Mouse (Mus musculus) gastrocnemius, postnatal 10 days (tissue): Measurements from ENCODE around the gene Lancl1. TPM values are rescaled to one million over a fixed set of nuclear protein-coding genes. Genes with fewer than 3 reads are reported as not detected.

Experiments
- DNase-seq: peaks from one replicate; pipeline ENCODE4 v3.0.0; 2021; ENCODE audit warnings: mixed read lengths
- long read RNA-seq, 2 experiments: library from polyadenylated mRNA; stranded (forward); transcript quantifications; one replicate each; pipeline ENCODE4 v2.0.0; 2021
- total RNA-seq, 2 experiments: library from RNA; stranded (reverse); gene quantifications; 2 replicates each; pipeline ENCODE4 v1.2.3; 2021

Gene Lancl1
- 10 to 100 TPM; 29.8 to 36.0 TPM for total RNA-seq
- long read RNA-seq, experiment 1, full-length matches to known transcripts, result 17 of 33 reads
- long read RNA-seq, experiment 1, partial matches to known transcripts, result 4 of 33 reads
- long read RNA-seq, experiment 1, other reads (novel, unspliced or antisense), result 12 of 33 reads
- long read RNA-seq, experiment 2, full-length matches to known transcripts, result 17 of 32 reads
- long read RNA-seq, experiment 2, partial matches to known transcripts, result 3 of 32 reads
- long read RNA-seq, experiment 2, other reads (novel, unspliced or antisense), result 12 of 32 reads

DNA sequence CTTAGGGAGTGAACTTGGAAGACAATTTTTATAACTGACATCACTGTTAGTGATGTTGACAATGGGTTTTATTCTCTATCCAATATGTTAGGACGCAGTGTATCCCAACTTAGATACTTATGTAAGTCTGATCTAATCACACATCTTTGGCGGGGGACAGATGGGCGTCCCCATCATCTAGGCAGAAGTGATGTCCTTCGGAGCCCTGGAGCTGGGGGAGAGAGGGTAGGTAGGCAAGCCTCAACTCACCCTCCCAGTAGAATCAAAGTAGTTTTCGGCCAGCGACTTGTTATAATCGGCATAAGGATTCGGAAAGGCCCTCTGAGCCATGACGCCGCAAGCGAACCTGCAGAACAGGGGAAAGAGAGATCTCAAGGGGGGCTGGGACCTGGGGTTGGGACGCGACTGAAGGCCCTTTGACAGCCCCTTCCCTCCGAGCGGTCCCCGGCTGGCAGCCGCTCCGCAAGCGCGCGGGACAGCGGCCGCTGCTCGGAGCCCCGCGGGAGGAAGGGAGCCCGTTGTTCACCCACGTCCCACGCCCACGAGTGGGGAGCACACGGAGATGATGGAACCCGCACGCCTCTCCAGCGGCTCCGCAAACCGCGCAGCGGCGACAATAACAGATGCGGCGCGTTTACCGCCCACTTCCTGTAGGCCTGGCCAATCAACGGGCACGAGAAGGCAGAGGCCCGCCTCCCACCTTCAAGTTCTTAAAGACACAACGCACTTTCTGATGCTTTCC, at the start of gene Lancl1:
TSS of gene Lancl1 (minus strand) at position 627 of the 742 bp plus-strand sequence.
- peak; percentile 87 for DNase-seq

DNA sequence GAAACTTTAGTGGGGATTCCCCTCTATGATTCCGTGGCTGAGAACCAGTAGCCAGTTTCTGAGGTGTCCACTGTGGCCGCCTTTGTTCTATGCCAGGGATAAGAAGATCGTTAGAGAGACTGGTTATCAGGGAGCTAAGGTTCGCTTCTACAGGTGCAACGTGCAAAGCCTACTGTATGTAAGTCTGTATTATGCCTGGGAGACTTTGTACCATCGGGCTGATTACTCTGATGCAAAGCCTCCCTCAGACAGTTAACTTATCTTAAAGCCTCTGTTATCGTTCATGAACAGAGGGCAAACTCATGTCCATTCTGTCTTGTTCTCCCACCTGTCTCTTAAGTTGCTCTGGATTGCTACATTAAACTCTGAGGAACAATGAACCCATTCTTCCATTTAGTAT, 40.5 kb upstream of the Lancl1 start:
- no peak for DNase-seq

DNA sequence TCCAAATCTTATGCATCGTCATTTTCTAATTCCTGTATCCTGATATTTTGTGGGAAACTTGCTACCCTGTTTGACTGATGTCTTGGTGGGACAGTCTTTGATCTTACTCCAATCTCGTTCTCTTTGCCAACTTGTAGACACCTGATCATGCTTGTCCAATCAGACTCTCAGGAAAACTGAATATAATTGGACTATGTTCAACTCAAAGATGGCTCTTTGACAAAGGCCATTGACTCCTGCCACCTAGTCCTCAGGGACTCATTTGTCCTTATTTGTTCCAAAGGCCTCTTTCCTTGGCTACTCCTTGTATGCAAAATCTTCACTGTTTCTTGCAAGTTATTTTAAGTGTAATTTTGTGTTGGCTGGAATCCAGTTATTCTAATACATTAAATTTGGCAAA, 40.0 kb upstream of the Lancl1 start:
- no peak for DNase-seq

DNA sequence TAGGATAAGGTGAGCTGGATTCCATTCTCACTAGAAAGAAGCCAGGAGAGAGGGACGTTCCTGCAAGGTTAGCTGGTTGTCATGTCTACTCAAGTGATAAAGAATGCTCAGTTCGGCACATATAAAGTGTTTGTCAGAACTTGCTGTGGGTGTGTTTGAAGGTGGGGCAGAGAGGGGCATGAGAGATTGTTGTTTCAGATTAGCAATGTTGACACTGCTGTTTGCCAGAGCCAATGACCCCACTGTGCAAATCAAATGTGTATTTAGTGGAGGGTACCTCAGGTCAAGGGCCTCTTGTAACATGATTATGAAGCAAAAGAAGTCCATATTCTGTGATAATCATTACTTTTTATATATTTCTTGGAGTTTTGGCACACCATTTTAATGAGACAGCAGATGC, 39.1 kb upstream of the Lancl1 start:
- DNase-seq, result no peak

DNA sequence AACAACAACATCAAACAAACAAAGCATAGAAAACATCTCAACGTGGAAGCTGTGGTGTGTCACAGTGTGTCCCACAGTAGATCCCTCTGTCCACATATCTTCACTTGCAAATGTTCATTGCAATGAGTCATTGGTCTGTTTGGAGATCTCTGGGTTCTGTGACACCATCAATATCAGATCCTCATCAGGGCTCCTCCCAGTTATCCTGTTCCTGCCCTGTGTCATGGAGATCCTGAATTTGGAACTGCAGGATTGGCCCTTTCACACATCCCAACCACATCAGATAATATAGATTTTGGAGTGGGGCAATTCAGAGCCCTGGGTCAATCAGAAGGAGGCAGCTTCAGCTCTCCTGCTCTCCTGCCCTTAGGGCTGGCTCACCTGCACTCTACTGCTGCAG, 28.9 kb upstream of the Lancl1 start:
- no peak for DNase-seq

DNA sequence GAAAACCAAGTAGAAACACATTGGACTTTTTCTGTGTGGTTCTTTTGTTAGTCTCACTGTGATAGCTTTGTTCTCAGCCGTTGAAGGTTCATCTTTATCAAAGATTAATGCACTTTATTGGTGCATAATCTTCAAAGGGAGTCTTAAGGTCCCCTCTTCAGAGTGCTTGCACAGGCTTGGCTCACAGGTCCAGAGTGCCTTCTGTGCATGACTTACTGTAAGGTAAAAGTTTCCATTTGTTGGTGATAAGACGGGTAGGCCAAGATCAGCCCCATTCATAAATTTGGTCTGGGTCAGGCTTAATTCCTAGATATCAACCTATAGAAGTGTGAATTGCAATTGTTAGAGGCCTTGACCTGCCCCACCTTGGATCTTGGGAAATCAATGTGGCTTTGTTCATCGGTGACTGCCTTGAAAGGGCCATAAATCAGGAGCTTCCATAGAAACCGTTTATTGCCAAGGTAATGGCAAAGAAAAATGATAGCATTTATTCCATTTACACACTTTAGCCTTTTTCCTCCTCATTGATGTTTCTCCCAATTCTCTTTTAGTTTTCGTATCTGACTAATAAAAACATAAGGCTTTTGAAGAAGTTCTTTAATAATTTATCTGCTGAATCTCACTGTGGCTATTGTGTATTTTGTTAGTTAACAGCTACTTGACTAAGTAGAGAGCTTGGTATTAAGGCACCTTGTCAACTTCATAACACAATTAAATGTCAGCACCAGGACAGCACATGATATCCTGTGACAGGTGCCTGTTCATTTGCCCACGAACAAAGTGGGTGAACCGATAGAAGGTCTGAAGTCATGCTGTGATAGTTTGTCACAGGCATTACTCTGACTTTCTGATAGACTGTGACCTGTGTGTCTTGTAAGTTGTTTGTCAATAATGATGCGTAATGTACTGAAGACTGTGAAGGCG, 26.9 kb upstream of the Lancl1 start:
- no peak for DNase-seq

DNA sequence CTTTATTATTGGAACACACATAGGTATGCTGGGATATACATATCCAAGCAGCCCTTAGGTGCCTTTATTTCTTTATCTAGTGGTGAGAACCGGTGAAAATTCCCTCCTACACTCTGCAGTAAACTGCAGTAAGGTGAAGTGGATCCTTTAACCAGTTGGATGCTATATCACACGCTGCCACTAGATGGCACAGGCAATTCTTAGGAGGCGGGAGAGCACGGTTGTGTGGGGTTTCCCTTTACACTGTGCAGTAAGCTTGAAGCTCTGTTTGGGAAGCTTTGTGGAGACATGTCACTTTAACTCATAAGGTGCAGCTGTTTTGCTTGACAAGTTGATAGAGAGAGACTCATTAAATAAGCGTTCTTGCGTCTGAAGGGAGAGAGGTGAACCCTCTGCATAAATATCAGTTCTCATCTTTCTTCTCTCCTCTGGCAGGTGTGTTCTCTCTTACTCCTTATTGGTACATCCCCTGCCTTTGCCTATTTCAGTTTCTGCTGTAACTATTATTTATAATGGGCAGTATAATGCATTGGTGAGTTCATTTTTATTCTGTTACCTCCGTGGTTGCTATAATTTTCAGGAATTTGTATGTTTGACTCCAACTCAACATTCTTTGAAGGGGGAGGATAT, 22.9 kb upstream of the Lancl1 start:
- peak; percentile 55 for DNase-seq

DNA sequence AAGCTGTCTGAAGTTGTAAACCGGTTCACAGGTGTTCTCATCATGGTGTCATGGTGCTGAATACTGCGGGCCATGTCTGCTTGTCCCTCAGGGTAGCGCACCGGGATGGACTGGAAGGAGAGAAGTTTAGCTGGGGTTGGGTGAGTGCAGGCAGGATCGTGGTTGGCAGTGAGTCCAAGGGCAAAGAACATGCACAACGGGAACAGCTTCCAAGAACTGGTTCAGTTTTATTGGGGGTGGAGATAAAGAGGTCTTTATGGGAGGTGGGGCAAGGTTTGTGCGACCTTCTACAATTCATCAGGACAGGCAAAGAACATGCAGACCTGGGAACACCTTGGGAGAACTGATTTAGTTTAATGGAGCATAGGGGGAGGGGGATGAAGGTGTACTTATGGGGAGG, 17.1 kb upstream of the Lancl1 start:
- DNase-seq, result no peak

DNA sequence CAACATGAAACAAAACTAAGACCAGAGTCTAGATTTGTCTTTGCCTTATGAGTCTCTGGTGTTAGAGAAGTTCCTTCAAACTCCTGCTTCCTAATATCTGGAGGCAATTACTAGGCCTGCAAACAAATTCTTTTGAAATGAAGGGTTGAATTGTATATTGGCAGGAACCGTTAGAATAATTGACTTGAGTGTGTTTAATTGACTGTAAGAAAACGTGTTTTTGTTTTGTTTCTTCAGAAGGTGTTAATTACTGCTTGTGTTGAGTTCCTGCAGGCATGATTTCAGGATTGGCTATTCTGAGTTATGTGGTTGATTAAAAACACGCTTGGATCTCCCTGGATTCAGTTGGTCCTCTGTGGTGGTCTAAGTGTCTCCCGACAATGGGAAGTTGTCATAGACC, 14.0 kb upstream of the Lancl1 start:
- no peak for DNase-seq

DNA sequence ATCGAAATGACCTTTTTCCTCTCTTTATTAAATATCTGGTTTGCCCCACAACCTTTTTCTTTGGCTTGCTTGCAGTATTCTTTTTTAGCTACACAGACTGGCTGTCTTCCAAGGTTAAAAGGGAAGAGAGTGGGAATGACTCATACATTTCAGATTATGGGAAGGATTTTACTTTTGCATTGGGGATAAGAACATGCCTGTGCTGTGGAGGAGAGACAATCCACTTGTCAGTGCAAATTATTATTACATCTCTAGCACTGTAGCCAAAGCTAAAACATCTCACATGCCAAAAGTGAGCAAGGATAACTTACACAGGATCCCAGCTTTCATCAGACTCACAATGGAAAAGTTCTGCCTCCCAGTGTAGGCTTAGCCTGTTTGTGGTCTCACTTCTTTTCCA, 10.9 kb upstream of the Lancl1 start:
- DNase-seq, result no peak

DNA sequence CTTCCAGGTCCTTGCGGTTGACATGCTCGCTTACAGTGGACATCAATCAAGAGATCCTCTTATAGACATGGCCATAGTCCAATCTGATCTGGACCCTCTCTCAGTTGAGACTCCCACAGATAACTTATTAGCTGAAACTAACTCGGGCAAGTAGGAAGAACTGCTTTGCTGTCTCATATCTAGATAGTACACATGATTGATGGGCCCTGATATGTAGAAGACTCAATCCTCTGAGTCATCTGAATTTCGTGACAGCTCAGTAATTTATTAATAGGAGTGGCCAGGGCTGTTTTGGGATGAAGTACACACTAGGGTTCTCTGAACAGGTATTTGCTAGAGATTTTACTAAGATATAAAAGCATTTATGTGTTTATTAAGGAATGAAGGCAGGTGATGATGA, 10.0 kb upstream of the Lancl1 start:
- no peak for DNase-seq

DNA sequence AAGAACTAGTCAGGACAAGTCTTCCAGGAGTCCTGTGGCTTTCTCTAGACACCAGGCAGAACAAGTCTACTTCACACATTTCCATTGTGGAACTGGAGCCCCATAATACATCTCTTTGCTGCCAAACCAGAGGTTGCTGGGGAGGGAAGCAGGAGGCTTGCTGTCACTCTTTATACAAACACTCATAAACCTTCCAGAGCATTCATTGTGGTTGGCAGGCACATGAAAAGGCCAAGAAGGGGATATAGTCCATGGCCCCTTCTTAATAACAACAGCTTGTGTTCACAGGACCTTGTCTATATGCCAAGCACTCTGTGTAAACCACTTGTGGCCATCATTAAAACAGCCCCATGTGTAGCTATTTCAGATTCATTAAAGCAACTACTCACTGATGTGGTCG, 6.4 kb upstream of the Lancl1 start:
- no peak for DNase-seq

DNA sequence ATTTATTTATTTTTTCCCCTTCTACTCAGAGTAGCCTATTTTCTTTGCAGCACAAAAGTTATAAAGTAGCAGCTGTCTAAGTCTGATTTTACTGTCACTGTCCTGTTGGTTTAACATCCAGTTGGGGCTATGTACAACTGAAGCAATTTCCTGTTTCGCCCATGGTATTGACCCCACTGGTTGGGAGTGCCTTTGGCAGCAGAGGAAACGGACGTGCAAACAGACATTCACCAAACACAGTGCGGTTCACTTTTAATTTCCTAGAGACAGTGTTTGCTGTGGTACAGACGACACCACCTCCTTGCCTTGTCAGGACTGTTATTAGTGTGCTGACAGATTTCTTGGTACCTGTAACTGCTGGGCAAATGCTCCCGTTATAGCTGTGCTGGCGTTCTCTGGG, 3.9 kb upstream of the Lancl1 start:
- no peak for DNase-seq

DNA sequence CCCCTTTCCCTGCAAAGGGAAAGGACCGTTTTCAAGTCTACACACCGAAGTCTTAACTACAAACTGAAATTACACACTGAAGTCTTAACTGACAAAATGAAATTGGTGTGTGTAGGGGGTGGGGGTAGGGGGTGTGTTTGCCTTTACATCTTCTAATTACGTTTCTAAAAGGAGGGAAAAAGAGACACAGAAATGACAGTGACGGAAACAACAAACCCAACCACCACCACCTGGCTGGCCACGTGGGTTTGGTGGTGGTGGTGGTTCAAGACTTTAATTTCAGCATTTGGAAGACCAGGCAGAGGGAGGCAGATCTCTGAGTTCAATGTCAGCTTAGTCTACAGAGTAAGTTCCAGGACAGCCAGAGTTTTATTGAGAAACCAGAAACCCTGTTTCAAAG, 411 bp upstream of the Lancl1 start:
- no peak for DNase-seq

DNA sequence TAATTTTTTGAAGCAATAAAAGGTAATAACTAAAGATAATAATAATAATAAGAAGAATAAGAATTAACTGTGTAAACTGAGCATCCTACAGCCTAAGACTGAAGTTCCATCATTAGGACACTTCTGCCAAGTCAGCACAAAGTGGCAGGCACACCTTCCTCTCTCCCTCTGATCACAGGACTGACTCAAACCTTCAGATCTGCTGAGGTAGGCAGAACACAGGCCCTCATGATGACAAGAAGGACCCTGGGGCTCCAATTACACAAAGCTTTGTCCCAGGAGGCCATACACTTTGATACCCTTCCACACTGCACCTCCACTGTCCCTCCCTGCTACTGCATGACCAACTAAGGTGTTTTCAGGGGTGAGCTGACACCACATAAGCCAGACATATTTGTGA, 1.5 kb downstream of the Lancl1 start:
- DNase-seq, result no peak

DNA sequence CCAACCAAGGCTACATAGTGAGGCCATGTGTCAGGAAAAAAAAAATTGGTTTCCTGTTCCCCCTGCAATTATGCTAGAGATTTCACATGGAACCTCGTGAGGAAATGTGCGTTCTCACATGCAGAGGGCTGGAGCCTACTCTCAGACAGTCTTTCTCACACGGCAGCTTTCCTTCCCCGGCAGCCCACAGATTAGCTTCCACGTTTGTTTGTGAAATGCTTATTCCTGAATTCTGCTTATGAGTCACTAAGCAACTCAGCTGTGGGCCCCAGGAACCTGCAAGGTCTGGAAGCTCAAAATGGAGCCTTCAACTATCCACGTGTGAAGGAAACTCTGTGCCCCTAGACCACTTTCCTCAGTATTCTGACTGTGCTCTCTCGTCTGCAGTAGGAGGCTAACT, 5.4 kb downstream of the Lancl1 start:
- DNase-seq, result no peak

DNA sequence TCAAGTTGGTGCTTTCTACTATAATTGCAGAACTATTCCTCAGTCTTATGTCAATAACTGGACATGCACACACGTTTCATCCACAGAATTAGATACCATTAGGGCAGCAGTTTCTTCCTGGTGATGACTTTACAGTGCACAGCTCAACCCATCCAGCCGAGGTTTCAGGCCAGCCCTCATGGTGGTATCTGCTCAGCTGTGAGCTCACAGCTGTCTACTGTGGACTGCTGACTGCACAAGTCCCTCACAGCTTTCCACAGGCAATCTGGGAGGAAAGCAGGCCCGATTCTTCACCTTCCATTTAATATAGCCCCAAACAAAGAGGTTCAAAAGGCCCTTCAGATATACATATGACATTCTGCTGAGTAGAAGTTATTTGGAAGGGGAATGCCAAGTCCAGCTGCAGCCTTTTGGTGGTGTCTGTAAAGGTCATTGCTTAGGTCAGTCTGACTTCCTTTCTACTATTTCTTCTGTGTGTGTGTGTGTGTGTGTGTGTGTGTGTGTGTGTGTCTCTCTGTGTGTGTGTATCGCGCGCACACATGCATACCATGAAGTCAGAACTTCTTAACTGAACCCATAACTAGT, 11.7 kb downstream of the Lancl1 start:
- DNase-seq, result no peak

DNA sequence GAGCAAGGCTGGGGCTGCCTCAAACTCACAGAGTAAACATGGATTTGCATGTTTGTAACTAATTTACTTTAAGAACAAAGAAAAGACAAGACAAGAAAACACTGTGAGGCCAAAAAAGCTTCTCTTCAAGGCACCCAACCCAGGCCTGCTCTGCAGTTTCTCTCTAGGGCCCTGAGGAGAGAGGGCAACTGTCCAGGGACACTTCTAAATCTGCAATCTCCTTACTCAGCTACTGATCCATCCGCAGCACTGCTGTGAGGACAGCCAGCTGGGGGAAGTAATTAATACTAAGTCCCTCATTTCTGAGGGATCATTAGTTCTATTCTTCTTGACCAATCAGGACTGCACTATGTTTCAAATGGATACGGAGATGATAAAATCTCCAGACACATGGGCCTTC, 12.5 kb downstream of the Lancl1 start:
- no peak for DNase-seq

DNA sequence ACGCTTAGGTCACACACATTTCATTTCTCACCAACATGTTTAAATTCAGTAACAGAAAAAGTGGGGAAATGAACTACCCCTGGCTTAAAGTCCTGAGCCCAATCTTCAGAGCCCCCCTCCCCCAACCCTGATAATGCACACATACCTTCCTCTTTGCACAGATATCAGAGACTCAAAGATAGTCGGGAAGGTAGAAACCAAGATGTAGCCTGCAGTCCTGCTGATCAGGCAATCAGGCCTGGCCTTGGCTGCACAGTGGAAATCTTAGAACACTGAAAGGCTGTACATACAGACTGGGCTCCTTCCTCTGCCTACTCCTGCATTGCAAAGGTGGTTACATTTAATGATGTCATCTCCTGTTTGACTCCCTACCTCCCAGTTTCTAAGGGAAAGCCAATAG, 15.9 kb downstream of the Lancl1 start:
- DNase-seq, result no peak

DNA sequence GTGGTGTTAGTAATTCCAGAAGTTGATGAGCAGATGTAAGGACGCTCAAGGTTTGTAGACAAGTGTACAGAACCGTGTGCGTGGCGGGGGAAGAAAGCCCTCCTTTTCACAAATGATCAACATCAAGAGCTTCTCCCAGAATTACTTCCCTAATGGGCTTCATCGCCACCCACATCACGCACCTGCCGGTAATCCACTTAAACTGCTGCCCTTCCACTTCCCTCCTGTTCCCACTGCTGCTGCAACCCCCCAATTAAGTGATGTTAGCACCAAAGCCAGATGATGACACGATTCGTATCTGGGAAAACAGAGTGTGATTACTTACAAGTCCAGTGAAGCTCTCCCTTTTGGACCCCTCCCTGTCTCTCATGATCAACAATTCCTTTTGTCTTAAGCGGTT, 16.6 kb downstream of the Lancl1 start:
- DNase-seq, result no peak

DNA sequence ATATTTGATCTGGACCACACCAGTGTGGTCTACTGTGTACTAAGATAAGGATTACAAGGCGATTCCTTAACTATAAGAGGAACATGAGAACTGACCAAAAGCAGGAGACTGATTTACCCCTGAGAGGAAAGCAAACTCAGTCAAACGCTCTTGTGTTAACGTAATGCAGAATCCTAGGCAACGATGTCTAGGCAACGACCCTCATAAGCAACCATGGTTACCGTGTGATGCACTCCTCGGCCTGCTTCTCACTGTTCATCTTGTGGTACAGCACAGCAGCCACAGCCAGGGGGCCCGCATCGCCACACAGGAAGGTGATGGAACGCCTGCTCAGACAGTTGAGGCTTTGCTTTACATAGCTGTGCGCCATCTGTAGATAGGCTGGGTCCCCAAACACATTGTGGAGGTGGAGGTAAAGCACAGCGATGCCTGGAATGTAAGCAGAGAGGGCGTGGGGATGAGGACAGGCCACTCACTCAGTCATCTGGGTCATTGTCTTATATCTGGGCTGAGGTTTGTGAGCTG, 18.0 kb downstream of the Lancl1 start:
- no peak for DNase-seq
